Mouse (Mus musculus) olfactory bulb, adult 2 months (tissue): ENCODE measurements around the gene Htra2. TPM values are rescaled to one million over a fixed set of nuclear protein-coding genes. Genes with fewer than 3 reads are reported as not detected.

Experiments used
- H3K27ac ChIP-seq: fragments of 200-500 bp; 2 replicates; pipeline ENCODE4 v1.5.1; 2012; ENCODE audit warnings: low read depth, low read length; ENCODE audit not compliant: insufficient read depth
- H3K4me1 ChIP-seq: fragments of 200-500 bp; 2 replicates; pipeline ENCODE4 v1.6.1; 2012; ENCODE audit warnings: low read length; ENCODE audit not compliant: control insufficient read depth, insufficient read depth
- H3K4me3 ChIP-seq: fragments of 200-500 bp; 2 replicates; pipeline ENCODE4 v1.5.1; 2012; ENCODE audit warnings: mild to moderate bottlenecking, low read depth, low read length, moderate library complexity; ENCODE audit not compliant: insufficient read depth
- CTCF ChIP-seq: fragments of 200-500 bp; IDR thresholded peaks from 2 replicates; pipeline ENCODE4 v1.5.1; 2012; ENCODE audit warnings: low read depth, mild to moderate bottlenecking, low read length, moderate library complexity; ENCODE audit not compliant: insufficient read depth
- POLR2A ChIP-seq: fragments of 200-500 bp; IDR thresholded peaks from 2 replicates; pipeline ENCODE4 v1.6.1; 2012; ENCODE audit warnings: mild to moderate bottlenecking, low read depth, low read length, moderate library complexity; ENCODE audit not compliant: insufficient read depth
- WGBS: fragments of 180-500 bp; shearing (Covaris S2); methylation state at CpG from one replicate; pipeline ENCODE4 v1.1.7; 2018; 5-methylcytosine and 5-hydroxymethylcytosine counted together
- polyA plus RNA-seq: library from polyadenylated mRNA; stranded (reverse); fragments of >200 nt; gene quantifications from 2 replicates; pipeline ENCODE4 v1.2.4, GENCODE M21; 2012; ENCODE audit warnings: low replicate concordance; ENCODE audit not compliant: missing spikeins, insufficient read depth, insufficient read length

The Htra2 gene
- polyA plus RNA-seq, 1 experiment, result not detected

- TF ChIP-seq POLR2A (peak; percentile 64; the same call in 1 of the 2 replicates), CTCF (no peak)
- peak within 1 kb of the TSS; percentile 82 for H3K4me3 ChIP-seq
- peak within 1 kb of the TSS; percentile 63 for H3K27ac ChIP-seq
- H3K4me1 ChIP-seq, result peaks cover 20% of the 10 kb centered on the region
- under 1% methylated on average over 64 of the region's 64 CpGs for WGBS
Observed at GRCm38 (mm10) chr6:83054074-83054851, 810 bp downstream of the Htra2 start, which contains the start of gene Aup1. Gene Aup1, plus strand, starts transcription at chr6:83054521.

DNA sequence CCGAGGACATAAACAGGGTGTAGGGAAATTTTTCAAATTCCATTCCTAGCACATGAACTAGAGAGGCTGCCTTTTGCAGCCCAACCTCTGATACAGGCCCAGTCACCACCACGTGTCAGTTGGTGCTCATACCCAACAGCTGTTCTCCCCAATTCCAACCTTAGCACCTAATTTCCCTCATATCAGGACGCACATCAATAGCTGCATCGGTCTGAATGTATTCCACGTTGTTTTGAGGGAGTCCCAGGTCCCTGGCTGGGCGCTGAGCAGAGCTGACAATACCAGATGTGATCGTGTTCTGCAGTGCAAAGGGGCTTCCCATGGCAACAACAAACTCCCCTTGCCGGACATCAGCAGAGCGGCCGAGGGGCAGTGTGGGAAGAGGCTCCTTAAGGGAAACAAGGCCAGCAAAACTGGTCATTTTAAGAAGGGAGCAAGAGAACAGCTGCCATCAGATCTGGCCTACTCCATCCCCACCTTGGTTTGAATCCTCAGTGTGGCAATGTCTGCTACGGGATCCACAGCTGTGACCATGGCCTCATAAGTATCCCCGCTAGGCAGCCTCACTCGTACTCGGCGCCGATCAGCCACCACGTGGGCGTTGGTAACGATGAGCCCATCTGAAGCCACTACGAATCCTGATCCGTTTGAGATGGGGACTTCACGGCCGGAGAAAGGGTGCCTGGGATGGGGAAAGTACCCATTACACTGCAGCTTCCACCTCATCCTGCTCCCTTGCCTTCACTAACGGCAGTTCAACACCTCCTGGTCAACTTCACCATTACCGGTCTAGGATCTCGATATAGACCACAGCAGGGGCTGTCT is 1.7 kb downstream of the Htra2 start:
- Histone ChIP-seq H3K4me1 (peaks cover 20% of the 10 kb centered on the region), H3K27ac (no peak overlapping the region), H3K4me3 (peak overlapping the region; percentile 82)
- TF ChIP-seq POLR2A (no peak), CTCF (no peak)
- 3% methylated on average over 26 of the region's 26 CpGs for WGBS

DNA sequence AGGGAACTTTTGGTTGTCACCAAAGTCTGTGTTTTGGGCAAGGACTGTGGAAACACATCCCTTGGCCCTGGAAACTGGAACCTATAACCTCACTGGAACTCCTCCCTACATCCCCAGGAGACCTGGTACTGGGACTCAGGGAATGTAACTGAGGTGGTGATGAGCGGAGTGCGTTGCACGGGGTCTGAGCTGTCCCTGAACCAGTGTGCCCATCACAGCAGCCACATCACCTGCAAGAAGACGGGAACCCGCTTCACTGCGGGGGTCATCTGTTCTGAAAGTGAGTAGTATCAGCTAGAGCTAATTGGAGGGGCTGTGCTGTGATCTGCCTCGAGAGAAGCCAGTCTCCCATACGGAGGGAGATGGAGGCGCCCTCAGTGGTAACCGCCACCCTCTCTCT is 5.7 kb downstream of the Htra2 start:
- Histone ChIP-seq H3K4me1 (peaks cover 11% of the 10 kb centered on the region; the same call in 1 of the 2 replicates), H3K4me3 (no peak overlapping the region), H3K27ac (no peak overlapping the region)
- 72% methylated on average over 10 of the region's 10 CpGs for WGBS
- no peak for TF ChIP-seq POLR2A
- no peak for TF ChIP-seq CTCF

DNA sequence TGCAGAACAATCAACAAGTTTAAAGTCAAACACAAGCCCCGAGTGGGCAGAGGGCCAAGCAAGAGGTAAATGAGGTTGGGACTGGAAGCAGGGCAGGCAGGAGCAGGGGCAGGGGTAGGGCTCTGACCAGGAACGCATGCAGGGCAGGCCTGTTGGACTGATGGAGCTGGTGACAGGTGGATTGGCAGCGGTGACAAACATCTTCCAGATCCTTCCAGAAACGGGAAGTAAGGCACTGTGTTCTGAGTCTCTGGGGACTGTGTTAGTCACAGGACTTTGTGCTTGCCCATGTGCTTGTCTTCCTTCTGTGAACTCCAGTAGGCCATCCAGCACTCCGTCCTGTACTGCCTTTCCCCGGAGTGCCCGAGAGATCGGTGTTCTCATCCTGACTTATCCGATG is 10.3 kb downstream of the Htra2 start:
- WGBS, result 75% methylated on average over 9 of the region's 9 CpGs
- H3K4me1 ChIP-seq, result no peaks in the 10 kb centered on the region
- TF ChIP-seq POLR2A (no peak), CTCF (no peak)
- no peak overlapping the region for H3K4me3 ChIP-seq
- no peak overlapping the region for H3K27ac ChIP-seq

GRCm38 (mm10) chr6:83043993-83044392 is 11.1 kb downstream of the Htra2 start:
- WGBS, result 92% methylated on average over 5 of the region's 5 CpGs
- H3K27ac ChIP-seq, result no peak overlapping the region
- no peaks in the 10 kb centered on the region for H3K4me1 ChIP-seq
- TF ChIP-seq CTCF (no peak), POLR2A (no peak)
- no peak overlapping the region for H3K4me3 ChIP-seq

- 77% methylated on average over 6 of the region's 6 CpGs for WGBS
- TF ChIP-seq POLR2A (no peak), CTCF (no peak)
- H3K27ac ChIP-seq, result no peak overlapping the region
Observed at GRCm38 (mm10) chr6:83043561-83043960, 11.5 kb downstream of the Htra2 start.

GRCm38 (mm10) chr6:83040601-83041000 is 14.5 kb downstream of the Htra2 start:
- no peak overlapping the region for H3K4me3 ChIP-seq
- H3K4me1 ChIP-seq, result peaks cover 9% of the 10 kb centered on the region
- 86% methylated on average over 5 of the region's 5 CpGs for WGBS
- TF ChIP-seq POLR2A (no peak), CTCF (no peak)
- H3K27ac ChIP-seq, result no peak overlapping the region

More at GRCm38 (mm10) chr6:83043561-83043960, 11.5 kb downstream of the Htra2 start:
- Histone ChIP-seq H3K4me1 (peaks cover 3% of the 10 kb centered on the region), H3K4me3 (no peak overlapping the region)

- H3K4me3 ChIP-seq, result peak overlapping the region; percentile 28
- no peak overlapping the region for H3K27ac ChIP-seq
- H3K4me1 ChIP-seq, result peaks cover 14% of the 10 kb centered on the region
- TF ChIP-seq CTCF (no peak), POLR2A (no peak)
- WGBS, result 17% methylated on average over 24 of the region's 24 CpGs
Observed at GRCm38 (mm10) chr6:83038496-83039012, 16.5 kb downstream of the Htra2 start.
